Mouse (Mus musculus): ENCODE data around the gene Tmprss11a.

DNA sequence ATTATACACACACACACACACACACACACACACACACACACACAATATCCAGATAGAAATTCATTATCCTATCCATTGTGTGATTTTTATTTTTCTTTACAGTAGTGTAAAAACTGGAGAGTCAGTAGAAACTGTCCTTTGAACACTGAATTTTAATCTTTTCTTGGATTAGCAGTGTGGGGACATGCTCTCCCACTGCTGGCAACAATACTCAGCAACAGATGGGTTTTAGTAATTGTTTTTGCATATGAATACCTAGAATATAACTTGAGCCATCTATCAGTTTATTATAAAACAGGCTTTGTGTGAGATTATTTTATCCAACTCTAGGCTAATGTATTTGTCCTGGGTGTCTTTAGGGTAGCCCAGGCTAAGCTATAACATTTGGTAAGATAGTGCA, 30.2 kb downstream of the Tmprss11a start:
- TF ChIP-seq POLR2A (IDR thresholded peaks at IDR 0.05; ENCODE audit: insufficient read depth, low read length) (no peak), CTCF (IDR thresholded peaks at IDR 0.05; ENCODE audit: low read depth, low read length) (no peak), EP300 (IDR thresholded peaks at IDR 0.05; ENCODE audit: insufficient read depth, low read depth, low read length) (no peak)

Measured in ES-Bruce4 (cell line).